Mouse (Mus musculus): ENCODE results near the gene Bud13. TPM values are rescaled to one million over a fixed set of nuclear protein-coding genes. Genes with fewer than 3 reads are reported as not detected.
A peak's percentile ranks its signal among the peaks of the same experiment; 100 is the strongest.

Bud13 gene
- polyA plus RNA-seq, 2 experiments, result 19.2 to 23.1 TPM

DNA sequence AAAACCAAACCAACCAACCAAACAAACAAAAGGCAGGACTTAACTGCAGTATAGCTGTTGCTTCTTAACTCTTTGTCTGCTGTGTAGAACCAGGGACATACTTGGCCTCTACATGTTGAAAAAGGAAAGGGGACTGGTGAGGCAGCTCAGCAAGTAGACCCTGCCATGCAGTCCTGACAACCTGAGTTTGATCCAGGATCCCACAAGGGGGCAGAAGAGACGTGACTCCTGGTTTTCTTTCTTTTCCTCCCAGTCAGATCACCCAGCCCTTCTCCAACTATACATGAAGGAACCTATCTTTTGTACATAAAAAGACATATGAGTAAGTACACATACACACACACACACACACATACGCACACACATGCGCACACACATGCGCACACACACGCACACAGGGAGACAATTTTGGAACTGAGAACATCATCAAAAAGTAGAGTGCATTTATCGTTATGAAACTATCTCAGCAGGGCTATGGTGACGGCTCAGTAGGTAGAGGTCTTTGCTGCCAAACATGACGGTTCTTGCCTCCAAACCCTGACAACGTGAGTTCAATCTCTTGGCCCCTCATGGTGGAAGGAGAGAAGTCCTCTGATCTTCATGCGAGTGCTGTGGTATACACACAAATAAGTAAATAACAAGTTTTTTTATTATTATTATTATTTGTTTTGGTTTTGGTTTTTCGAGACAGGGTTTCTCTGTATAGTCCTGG is 44.0 kb downstream of the Bud13 start:
- Histone ChIP-seq H3K9me3 (ENCODE audit: control insufficient read depth, low read length) (no peaks in the 10 kb centered on the region), H3K27me3 (ENCODE audit: control insufficient read depth, insufficient read depth, low read length) (no peaks in the 10 kb centered on the region), H3K4me1 (ENCODE audit: control insufficient read depth, insufficient read depth, low read length) (peaks cover 12% of the 10 kb centered on the region), H3K9ac (ENCODE audit: low read depth, low read length, severe bottlenecking) (no peak overlapping the region), H3K4me3 (replicated peaks; ENCODE audit: low read length) (no peak overlapping the region), H3K36me3 (ENCODE audit: control insufficient read depth, insufficient read depth, low read length) (no peaks in the 10 kb centered on the region), H3K4me2 (replicated peaks; ENCODE audit: low read depth, low read length, severe bottlenecking) (no peak overlapping the region), H3K27ac (replicated peaks; ENCODE audit: low read depth, low read length) (no peak overlapping the region)
- DNase-seq (ENCODE audit: low spot score), result no peak
- 92% methylated on average over 11 of the region's 11 CpGs for WGBS
- no peak for TF ChIP-seq POLR2A (IDR thresholded peaks at IDR 0.05; ENCODE audit: borderline replicate concordance, extremely low read depth, insufficient read depth, insufficient read length)
- no peak for ATAC-seq (ENCODE audit: low FRiP score, low read depth)

DNA sequence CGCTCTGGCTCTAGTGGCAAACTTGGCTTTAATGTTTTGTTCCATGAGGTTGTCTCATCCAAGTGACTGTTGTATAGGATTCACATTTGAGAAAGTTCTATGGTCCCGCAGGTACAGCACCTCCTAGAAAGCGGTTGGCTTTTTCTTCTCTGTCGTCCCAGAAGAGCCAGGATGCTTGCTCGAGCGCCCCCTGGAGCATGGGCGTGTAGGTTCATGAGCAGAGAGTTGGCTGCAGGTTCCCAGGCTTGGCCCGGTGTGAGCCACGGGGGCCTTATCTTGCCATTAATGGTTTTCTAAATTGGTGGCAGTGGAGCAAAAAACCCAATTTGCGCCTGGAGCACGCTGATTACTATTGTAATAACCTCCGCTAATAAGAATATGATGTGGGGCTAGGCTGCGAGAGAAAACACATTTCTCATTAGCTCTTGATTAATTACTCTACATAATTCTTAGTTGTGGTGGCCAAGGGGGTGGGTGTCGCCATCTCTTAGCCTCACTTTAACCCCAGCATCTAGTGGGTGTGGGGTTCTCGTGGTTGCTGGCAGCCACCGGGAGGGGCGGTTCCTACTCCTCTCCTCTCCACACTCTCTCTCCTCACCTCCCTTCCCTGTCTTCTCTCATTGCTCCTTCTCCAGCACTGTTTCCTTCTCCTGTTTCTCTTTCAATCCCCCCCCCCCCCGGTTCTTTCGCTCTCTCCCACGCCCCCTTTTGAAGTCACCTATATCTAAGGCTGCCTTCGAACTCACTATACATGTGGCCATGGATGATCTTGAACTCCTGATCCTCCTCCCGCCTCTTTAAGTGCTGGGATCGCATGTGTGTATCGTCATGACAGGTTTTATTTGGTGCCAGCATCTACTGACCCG is 45.1 kb downstream of the Bud13 start:
- Histone ChIP-seq H3K4me1 (ENCODE audit: control insufficient read depth, insufficient read depth, low read length) (peaks cover 12% of the 10 kb centered on the region), H3K27ac (replicated peaks; ENCODE audit: low read depth, low read length) (no peak overlapping the region), H3K4me3 (replicated peaks; ENCODE audit: low read length) (peak overlapping the region; percentile 36; the same call in 1 of the 2 replicates), H3K27me3 (ENCODE audit: control insufficient read depth, insufficient read depth, low read length) (no peaks in the 10 kb centered on the region), H3K36me3 (ENCODE audit: control insufficient read depth, insufficient read depth, low read length) (no peaks in the 10 kb centered on the region), H3K9ac (ENCODE audit: low read depth, low read length, severe bottlenecking) (peak overlapping the region; percentile 61), H3K9me3 (ENCODE audit: control insufficient read depth, low read length) (no peaks in the 10 kb centered on the region), H3K4me2 (replicated peaks; ENCODE audit: low read depth, low read length, severe bottlenecking) (peak overlapping the region; percentile 63)
- 59% methylated on average over 25 of the region's 25 CpGs for WGBS
- TF ChIP-seq POLR2A (IDR thresholded peaks at IDR 0.05; ENCODE audit: borderline replicate concordance, extremely low read depth, insufficient read depth, insufficient read length), result no peak
- DNase-seq (ENCODE audit: low spot score) (no peak), ATAC-seq (ENCODE audit: low FRiP score, low read depth) (no peak)

DNA sequence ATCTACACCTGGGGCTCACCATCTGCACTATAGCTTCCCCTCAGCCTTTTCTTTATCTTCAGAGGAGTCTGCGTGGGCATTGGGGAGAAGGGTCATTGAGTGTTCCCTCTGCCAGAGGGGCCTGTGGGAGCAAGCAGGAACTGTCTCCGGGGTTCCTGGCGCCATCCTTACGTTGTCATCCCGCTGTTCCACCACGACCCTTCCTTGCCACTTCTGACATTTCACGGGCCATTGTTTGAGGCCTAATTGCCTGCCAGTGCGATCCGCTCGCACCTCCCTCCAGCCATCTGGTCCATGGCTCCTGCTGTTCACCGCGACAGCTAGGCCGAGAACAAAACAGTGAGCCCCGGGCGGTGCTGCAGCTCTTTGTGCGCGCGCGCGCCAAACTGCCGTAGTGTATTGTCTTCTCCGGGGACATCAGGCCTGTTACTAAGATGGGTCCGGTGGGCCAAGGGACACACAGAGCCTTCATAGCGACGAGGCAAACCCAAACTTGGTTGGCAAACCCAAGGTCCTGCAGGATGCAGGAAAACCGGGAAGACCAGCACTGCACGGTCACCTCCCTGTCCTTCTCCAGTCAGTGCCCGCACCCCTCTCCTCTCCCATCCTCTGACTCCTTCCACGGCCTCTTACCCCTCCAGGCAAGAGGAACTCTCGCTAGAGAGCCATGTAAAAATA is 45.9 kb downstream of the Bud13 start:
- peaks cover 12% of the 10 kb centered on the region for H3K4me1 ChIP-seq (ENCODE audit: control insufficient read depth, insufficient read depth, low read length)
- 4% methylated on average over 30 of the region's 30 CpGs for WGBS
- ATAC-seq (ENCODE audit: low FRiP score, low read depth), result peak; percentile 60
- H3K27me3 ChIP-seq (ENCODE audit: control insufficient read depth, insufficient read depth, low read length), result no peaks in the 10 kb centered on the region
- H3K9ac ChIP-seq (ENCODE audit: low read depth, low read length, severe bottlenecking), result peak overlapping the region; percentile 61
- peak overlapping the region; percentile 35; the same call in 1 of the 2 replicates for H3K27ac ChIP-seq (replicated peaks; ENCODE audit: low read depth, low read length)
- H3K4me2 ChIP-seq (replicated peaks; ENCODE audit: low read depth, low read length, severe bottlenecking), result peak overlapping the region; percentile 63
- H3K9me3 ChIP-seq (ENCODE audit: control insufficient read depth, low read length), result no peaks in the 10 kb centered on the region
- peak; percentile 52 for DNase-seq (ENCODE audit: low spot score)
- TF ChIP-seq POLR2A (IDR thresholded peaks at IDR 0.05; ENCODE audit: borderline replicate concordance, extremely low read depth, insufficient read depth, insufficient read length), result no peak
- no peaks in the 10 kb centered on the region for H3K36me3 ChIP-seq (ENCODE audit: control insufficient read depth, insufficient read depth, low read length)
- peak overlapping the region; percentile 36 for H3K4me3 ChIP-seq (replicated peaks; ENCODE audit: low read length)

DNA sequence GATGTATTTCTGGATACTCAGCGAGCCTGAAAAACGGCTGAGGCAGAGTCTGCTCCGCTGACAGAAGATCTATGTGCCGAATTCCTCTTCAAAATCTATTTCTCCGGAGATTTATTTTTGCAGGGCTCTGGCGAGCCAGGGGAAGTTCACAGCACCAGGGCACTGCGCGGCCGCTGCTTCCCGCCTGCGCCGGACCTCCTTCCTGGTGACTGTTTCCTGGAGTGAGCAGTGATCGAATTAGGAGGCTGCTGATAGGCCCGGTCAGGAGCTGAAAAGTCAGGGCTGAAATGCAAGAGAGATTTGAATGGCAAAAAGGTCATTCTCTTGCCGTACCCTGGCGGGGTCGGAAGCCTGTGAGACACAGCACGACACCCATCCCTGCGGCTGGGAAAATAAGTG is 46.4 kb downstream of the Bud13 start:
- Histone ChIP-seq H3K36me3 (ENCODE audit: control insufficient read depth, insufficient read depth, low read length) (no peaks in the 10 kb centered on the region), H3K4me1 (ENCODE audit: control insufficient read depth, insufficient read depth, low read length) (peaks cover 12% of the 10 kb centered on the region), H3K9ac (ENCODE audit: low read depth, low read length, severe bottlenecking) (peak overlapping the region; percentile 61), H3K4me3 (replicated peaks; ENCODE audit: low read length) (peak overlapping the region; percentile 36), H3K27ac (replicated peaks; ENCODE audit: low read depth, low read length) (peak overlapping the region; percentile 35; the same call in 1 of the 2 replicates), H3K4me2 (replicated peaks; ENCODE audit: low read depth, low read length, severe bottlenecking) (peak overlapping the region; percentile 63), H3K27me3 (ENCODE audit: control insufficient read depth, insufficient read depth, low read length) (no peaks in the 10 kb centered on the region), H3K9me3 (ENCODE audit: control insufficient read depth, low read length) (no peaks in the 10 kb centered on the region)
- WGBS, result 5% methylated on average over 19 of the region's 19 CpGs
- no peak for TF ChIP-seq POLR2A (IDR thresholded peaks at IDR 0.05; ENCODE audit: borderline replicate concordance, extremely low read depth, insufficient read depth, insufficient read length)
- ATAC-seq (ENCODE audit: low FRiP score, low read depth), result peak; percentile 72
- DNase-seq (ENCODE audit: low spot score), result peak; percentile 19

All from limb, embryonic 14.5 days (tissue).